In genomic region chr9:69290881-69291450, GRCm38 (mm10) we compare ENCODE assay signal across 8 mouse cellular contexts.
DNase-seq lines count a peak whose midpoint lies in the region; ATAC-seq and TF ChIP-seq lines count a peak whose summit lies in the region.

No protein-coding gene starts in this region.

- no peaks in the 10 kb centered on the region for H3K36me3 ChIP-seq in heart, embryonic 10.5 days
- H3K36me3 ChIP-seq in kidney, embryonic 14.5 days (ENCODE audit: control insufficient read depth, insufficient read depth, low read length): no peaks in the 10 kb centered on the region

- TF ChIP-seq CTCF in lung, adult 2 months (IDR thresholded peaks at IDR 0.05; ENCODE audit: insufficient read depth, low read length): no peak

- H3K27ac ChIP-seq in heart, embryonic 10.5 days: peak overlapping the region; percentile 89
- no peak overlapping the region for H3K27ac ChIP-seq in kidney, embryonic 14.5 days (ENCODE audit: low read depth, low read length)

- DNase-seq in lung, adult 2 months: peak; percentile 39
- DNase-seq in lung, postnatal 25 days (ENCODE audit: low spot score): no peak
- peak; percentile 53 to 73 for DNase-seq in cerebellum, postnatal 10 days
- DNase-seq in heart, embryonic 10.5 days (ENCODE audit: low spot score): peak; percentile 76
- peak; percentile 34 for DNase-seq in lung, postnatal 14 days
- peak; percentile 24 for DNase-seq in right cerebral cortex, postnatal 25 days
- no peak for DNase-seq in natural killer cell, adult 2 months (ENCODE audit: low spot score in 2 of 2)

- ATAC-seq in kidney, embryonic 14.5 days (ENCODE audit: low FRiP score, low TSS enrichment): no peak

- no peaks in the 10 kb centered on the region for H3K9me3 ChIP-seq in heart, embryonic 10.5 days
- no peaks in the 10 kb centered on the region for H3K9me3 ChIP-seq in kidney, embryonic 14.5 days (ENCODE audit: control insufficient read depth, low read length)

- H3K4me3 ChIP-seq in lung, adult 2 months (replicated peaks; ENCODE audit: extremely low read depth, low read depth, low read length): peak overlapping the region; percentile 93
- peak overlapping the region; percentile 87 for H3K4me3 ChIP-seq in heart, embryonic 10.5 days
- peak overlapping the region; percentile 67 for H3K4me3 ChIP-seq in kidney, embryonic 14.5 days (ENCODE audit: low read length)

- TF ChIP-seq POLR2A in lung, adult 2 months (IDR thresholded peaks at IDR 0.05; ENCODE audit: borderline replicate concordance, extremely low read depth, low read depth, low read length): no peak

- H3K9ac ChIP-seq in kidney, embryonic 14.5 days (ENCODE audit: low read depth, low read length): peak overlapping the region; percentile 68

- 13% methylated on average over 29 of the region's 29 CpGs for WGBS in lung, adult 2 months
- under 1% methylated on average over 29 of the region's 29 CpGs for WGBS in heart, embryonic 10.5 days
- WGBS in kidney, embryonic 14.5 days: under 1% methylated on average over 29 of the region's 29 CpGs

- H3K4me2 ChIP-seq in kidney, embryonic 14.5 days (replicated peaks; ENCODE audit: low read depth, low read length): peak overlapping the region; percentile 91

- peaks cover 21% of the 10 kb centered on the region; the same call in 1 of the 2 replicates for H3K27me3 ChIP-seq in heart, embryonic 10.5 days (ENCODE audit: insufficient read depth, poor library complexity, severe bottlenecking)
- H3K27me3 ChIP-seq in kidney, embryonic 14.5 days (ENCODE audit: control insufficient read depth, insufficient read depth, low read length): peaks cover 8% of the 10 kb centered on the region; the same call in 1 of the 2 replicates

- peaks cover 5% of the 10 kb centered on the region; the same call in 1 of the 2 replicates for H3K4me1 ChIP-seq in lung, adult 2 months (ENCODE audit: control insufficient read depth, insufficient read depth, low read length)
- peaks cover 22% of the 10 kb centered on the region for H3K4me1 ChIP-seq in heart, embryonic 10.5 days
- H3K4me1 ChIP-seq in kidney, embryonic 14.5 days (ENCODE audit: control insufficient read depth, insufficient read depth, low read length): peaks cover 15% of the 10 kb centered on the region

Comparison
In these comparisons a context has a peak if more than half of its experiments do, and no peak if none do; other contexts are left out.
1. DNase-seq: peak in lung, adult 2 months (single experiment), cerebellum, postnatal 10 days (2 of 2), heart, embryonic 10.5 days (single experiment), lung, postnatal 14 days (single experiment) and right cerebral cortex, postnatal 25 days (single experiment); none in lung, postnatal 25 days (single experiment) and natural killer cell, adult 2 months (0 of 2).
2. Peak in every context shown above with its lines, with median percentiles within 50 percentile points of each other: H3K4me3 ChIP-seq.